Mouse (Mus musculus) left cerebral cortex, postnatal 10 days (tissue): ENCODE measurements around the gene Pnpla1. TPM values are rescaled to one million over a fixed set of nuclear protein-coding genes. Genes with fewer than 3 reads are reported as not detected.

ENCODE experiments used
- DNase-seq, 2 experiments: peaks; one replicate each; pipeline ENCODE4 v3.0.0; 2021 to 2022; ENCODE audit warnings: low spot score in 2 of 2, mixed read lengths in 1 of 2; ENCODE audit errors: extremely low spot score in 1 of 2
- intact Hi-C: fragments of 180-260 bp; cut with DNase I; formaldehyde crosslinking; loops from one replicate; pipeline ENCODE4 v1.15.1; 2025
- total RNA-seq, 2 experiments: library from RNA; stranded (reverse); gene quantifications; 2 replicates each; pipeline ENCODE4 v1.2.3; 2021

The Pnpla1 gene
- total RNA-seq, 2 experiments from 2014 or later = 0.53 to 0.60 TPM

GRCm38 (mm10) chr17:28934120-28934916, 76.1 kb downstream of the Pnpla1 start:
- intact Hi-C loops = no loop called here
- DNase-seq = no peak

- no peak for DNase-seq
- intact Hi-C loops = no loop called here
Observed at GRCm38 (mm10) chr17:28936133-28936532, 77.9 kb downstream of the Pnpla1 start.

- intact Hi-C loops = no loop called here
- peak in 1 of 2 experiments; percentile 67 for DNase-seq
Observed at GRCm38 (mm10) chr17:28936622-28937345, 78.6 kb downstream of the Pnpla1 start.

Other genes starting within 250 kb of the Pnpla1 start
- 100 to 1,000 TPM; 111 to 127 TPM for gene Srpk1, start 235.7 kb upstream of the Pnpla1 start, total RNA-seq
- 10 to 100 TPM in 1 of 2 experiments, 1 to 10 TPM in 1; 7.7 to 10.6 TPM for gene Slc26a8, start 168.2 kb upstream of the Pnpla1 start, total RNA-seq
- gene Mapk14, start 167.1 kb upstream of the Pnpla1 start, total RNA-seq = 10 to 100 TPM; 58.7 to 64.6 TPM
- 1 to 10 TPM; 2.9 to 4.4 TPM for gene AC170998.1, start 132.3 kb upstream of the Pnpla1 start, total RNA-seq
- under 1 TPM; 0.66 to 0.75 TPM for gene Mapk13, start 89.1 kb upstream of the Pnpla1 start, total RNA-seq
- gene Brpf3, start 57.3 kb upstream of the Pnpla1 start, total RNA-seq = 10 to 100 TPM; 44.5 to 55.7 TPM
- gene 4930539E08Rik, start 56.9 kb downstream of the Pnpla1 start, total RNA-seq = 10 to 100 TPM; 10.9 to 13.5 TPM
- gene Pxt1, start 85.4 kb downstream of the Pnpla1 start, total RNA-seq = not detected
- 10 to 100 TPM; 81.7 to 83.4 TPM for gene Kctd20, start 93.5 kb downstream of the Pnpla1 start, total RNA-seq
- 10 to 100 TPM; 54.9 to 60.3 TPM for gene Stk38, start 149.6 kb downstream of the Pnpla1 start, total RNA-seq
- gene Srsf3, start 174.2 kb downstream of the Pnpla1 start, total RNA-seq = 100 to 1,000 TPM; 148 to 157 TPM
- 10 to 100 TPM; 34.2 to 40.4 TPM for gene Cdkn1a, start 232.6 kb downstream of the Pnpla1 start, total RNA-seq